Mouse (Mus musculus) frontal cortex, postnatal 25 days (tissue): Measurements from ENCODE around the gene Styxl1.

ENCODE experiments used
- DNase-seq, 2 experiments: peaks; one replicate each; pipeline ENCODE4 v3.0.0; 2022; ENCODE audit warnings: low spot score in 2 of 2

Gene Styxl1

DNA sequence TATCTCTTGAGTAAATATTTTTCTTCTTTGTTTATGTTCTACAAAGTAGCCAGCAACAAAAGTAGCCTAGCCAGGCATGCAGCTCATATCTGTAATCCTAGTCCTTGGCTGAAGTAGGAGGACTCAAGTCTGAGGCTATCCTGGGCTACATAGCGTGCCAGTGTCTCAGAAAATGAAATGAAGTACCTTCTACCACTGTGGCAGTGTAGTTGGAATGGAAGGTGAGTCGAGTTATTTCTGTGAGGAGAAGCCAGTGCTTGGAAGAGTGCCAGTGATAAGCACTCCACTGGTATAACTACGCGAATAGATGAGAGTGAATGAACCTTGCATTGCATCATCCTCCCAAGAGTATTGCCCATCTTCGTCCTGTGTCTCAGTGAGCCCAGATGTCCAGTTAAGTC is 80.5 kb downstream of the Styxl1 start:
- DNase-seq, result no peak
